Mouse (Mus musculus) lung, adult 2 months (tissue): ENCODE measurements around the gene Cd27.

Experiments
- CTCF ChIP-seq: fragments of 200-500 bp; IDR thresholded peaks from 2 replicates; pipeline ENCODE4 v1.5.1; 2011; ENCODE audit warnings: mild to moderate bottlenecking, low read length, control low read depth; ENCODE audit not compliant: insufficient read depth
- POLR2A ChIP-seq: fragments of 200-500 bp; IDR thresholded peaks from 2 replicates; pipeline ENCODE4 v1.6.1; 2011; ENCODE audit warnings: low read depth, mild to moderate bottlenecking, control low read depth, low read length, borderline replicate concordance; ENCODE audit errors: extremely low read depth

DNA sequence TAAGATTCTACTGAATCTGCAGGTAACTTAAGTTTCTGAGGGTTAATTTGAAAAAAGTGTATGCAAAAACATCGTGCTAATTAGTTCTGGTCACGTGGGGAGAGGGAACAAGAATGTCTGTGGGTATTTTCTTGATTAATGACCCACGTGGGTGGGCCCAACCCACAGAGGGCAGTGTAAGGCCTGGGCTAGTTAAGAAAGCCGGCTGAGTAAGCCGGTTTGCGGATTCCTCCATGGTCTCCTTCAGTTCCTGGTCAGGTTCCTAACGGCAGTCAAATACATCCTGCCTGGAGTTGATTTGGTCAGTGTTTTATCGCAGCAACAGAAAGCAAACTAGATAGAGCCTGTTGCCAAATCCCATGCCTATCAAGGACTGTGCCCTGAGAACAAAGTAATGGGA is 47.4 kb upstream of the Cd27 start:
- no peak for TF ChIP-seq CTCF
- TF ChIP-seq POLR2A: no peak
